Mouse (Mus musculus) E14TG2a.4 (cell line): ENCODE data around the gene Arvcf.

ENCODE experiments used
- CTCF ChIP-seq: conservative IDR thresholded peaks from 2 replicates; pipeline ENCODE4 v1.5.1; 2014; ENCODE audit warnings: low read length
- NANOG ChIP-seq: IDR thresholded peaks from 2 replicates; pipeline ENCODE4 v1.6.1; 2014; ENCODE audit warnings: borderline replicate concordance, low read length, mixed read lengths
- POU5F1 ChIP-seq: IDR thresholded peaks from 2 replicates; pipeline ENCODE4 v1.6.1; 2014; ENCODE audit warnings: low read length, borderline replicate concordance

GRCm38 (mm10) chr16:18345243-18345642 lies 2.7 kb upstream of the Arvcf start:
- TF ChIP-seq CTCF = peak; percentile 66
- TF ChIP-seq NANOG = no peak
- TF ChIP-seq POU5F1 = no peak
